Comparison of ENCODE assay signal across 9 mouse cellular contexts in the genomic region with DNA sequence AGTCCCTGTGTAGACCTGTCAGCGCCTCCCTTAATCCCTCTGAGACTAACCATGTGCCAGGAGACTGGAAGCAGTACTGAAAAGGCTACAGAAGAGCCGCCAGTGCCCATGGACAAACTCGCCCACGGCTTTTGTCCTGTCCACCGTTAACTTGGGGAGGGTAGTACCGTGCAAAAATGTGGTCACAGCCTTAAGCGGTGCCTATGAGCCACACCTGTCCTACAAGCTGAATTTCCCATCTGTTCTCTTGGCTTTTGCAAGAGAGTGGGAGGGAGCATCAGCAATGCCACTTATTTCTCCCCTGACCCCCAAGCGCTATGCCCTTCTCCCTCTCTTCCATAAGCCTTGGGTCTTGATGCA. TPM values are rescaled to one million over a fixed set of nuclear protein-coding genes. Genes with fewer than 3 reads are reported as not detected.
A peak's percentile ranks its signal among the peaks of the same experiment; 100 is the strongest.
DNase-seq lines count a peak whose midpoint lies in the region; ATAC-seq and TF ChIP-seq lines count a peak whose summit lies in the region.
"Had no signal": no experiment of that assay in that cellular context is flagged by ENCODE, and none has a peak within 500 bp of the region (broad histone marks: within the 10 kb centered on the region; RNA-seq: fewer than 3 reads in every experiment).

No protein-coding gene starts in this region.

- H3K9me3 ChIP-seq in E14TG2a.4 (ENCODE audit: low read length): peaks cover 4% of the 10 kb centered on the region; the same call in 1 of the 2 replicates
- no peaks in the 10 kb centered on the region for H3K9me3 ChIP-seq in forebrain, embryonic 16.5 days (ENCODE audit: control insufficient read depth, low read length)
- H3K9me3 ChIP-seq in liver, embryonic 15.5 days (replicated peaks): no peaks in the 10 kb centered on the region

- peak; percentile 11 for DNase-seq in embryo, embryonic 10.5 days (ENCODE audit: low spot score)
- DNase-seq in embryo, embryonic 11 days: no peak
- DNase-seq in adrenal gland, postnatal 14 days: no peak

- H3K36me3 ChIP-seq in E14TG2a.4 (ENCODE audit: insufficient read depth, low read length): no peaks in the 10 kb centered on the region
- no peaks in the 10 kb centered on the region for H3K36me3 ChIP-seq in forebrain, embryonic 16.5 days (ENCODE audit: control insufficient read depth, insufficient read depth)
- no peaks in the 10 kb centered on the region for H3K36me3 ChIP-seq in liver, embryonic 15.5 days (replicated peaks)

- H3K27me3 ChIP-seq in E14TG2a.4 (ENCODE audit: insufficient read depth, low read length): peaks cover 64% of the 10 kb centered on the region
- no peaks in the 10 kb centered on the region for H3K27me3 ChIP-seq in forebrain, embryonic 16.5 days (replicated peaks; ENCODE audit: control insufficient read depth, insufficient read depth, low read length)
- peaks cover 82% of the 10 kb centered on the region for H3K27me3 ChIP-seq in liver, embryonic 15.5 days

- no peak for TF ChIP-seq CTCF in E14TG2a.4 (conservative IDR thresholded peaks at IDR 0.05; ENCODE audit: low read length)

- H3K4me2 ChIP-seq in forebrain, embryonic 16.5 days (ENCODE audit: low read length): peak overlapping the region; percentile 72
- peak overlapping the region; percentile 59; the same call in 1 of the 2 replicates for H3K4me2 ChIP-seq in liver, embryonic 15.5 days

- no peak for ATAC-seq in forebrain, embryonic 16.5 days
- ATAC-seq in liver, embryonic 15.5 days (ENCODE audit: insufficient read depth): no peak
- no peak for ATAC-seq in monocyte, adult 5-6 weeks (replicated peaks; ENCODE audit: insufficient number of reproducible peaks, low FRiP score, low TSS enrichment, poor library complexity, severe bottlenecking)
- no peak for ATAC-seq in erythroblast, adult 5-6 weeks (replicated peaks; ENCODE audit: low FRiP score, poor library complexity, severe bottlenecking)

- peak overlapping the region; percentile 84 for H3K9ac ChIP-seq in forebrain, embryonic 16.5 days (replicated peaks; ENCODE audit: low read depth, low read length)
- no peak overlapping the region for H3K9ac ChIP-seq in liver, embryonic 15.5 days

- peaks cover 88% of the 10 kb centered on the region for H3K4me1 ChIP-seq in E14TG2a.4 (replicated peaks; ENCODE audit: low read depth, low read length)
- H3K4me1 ChIP-seq in forebrain, embryonic 16.5 days (replicated peaks; ENCODE audit: control insufficient read depth, insufficient read depth, low read length): peaks cover 24% of the 10 kb centered on the region
- 0 out of 2 replicates have a peak, but pooled peaks cover 10% of the 10 kb centered on the region for H3K4me1 ChIP-seq in liver, embryonic 15.5 days (replicated peaks)

- 7% methylated on average over 8 of the region's 8 CpGs for WGBS in forebrain, embryonic 16.5 days
- WGBS in liver, embryonic 15.5 days (ENCODE audit: insufficient replicate concordance): 13% methylated on average over 8 of the region's 8 CpGs

- H3K27ac ChIP-seq in forebrain, embryonic 16.5 days (ENCODE audit: low read length): peak overlapping the region; percentile 80
- H3K27ac ChIP-seq in liver, embryonic 15.5 days (replicated peaks): no peak overlapping the region

- H3K4me3 ChIP-seq in E14TG2a.4 (replicated peaks; ENCODE audit: low read length): peak overlapping the region; percentile 86
- peak overlapping the region; percentile 79 for H3K4me3 ChIP-seq in forebrain, embryonic 16.5 days (replicated peaks; ENCODE audit: low read length)
- H3K4me3 ChIP-seq in liver, embryonic 15.5 days (replicated peaks): no peak overlapping the region

RNA-seq across cellular contexts. Expression of gene Lrrn2, which starts 0.3 kb away (rescaled TPM):
- 48.6 and 53.8 TPM in 2 replicates for polyA plus RNA-seq in forebrain, embryonic 16.5 days (2015; fragmentation: Nextera tagmentation; extraction: Ambion mirVana)
- polyA plus RNA-seq in liver, embryonic 15.5 days (2015; fragmentation: Nextera tagmentation; extraction: Ambion mirVana): 0.17 and 0.23 TPM in 2 replicates
- 7.7 and 9.2 TPM in 2 replicates for total RNA-seq in adrenal gland, postnatal 14 days (2021)
- total RNA-seq in monocyte, adult 5-6 weeks (2017): not detected in 3 replicates
- total RNA-seq in erythroblast, adult 5-6 weeks (2015; ENCODE audit: low replicate concordance): not detected in 2 replicates
- not detected in 2 replicates for total RNA-seq in erythroblast, adult 5-6 weeks (2017; ENCODE audit: low replicate concordance)
- total RNA-seq: neutrophil, adult 5-6 weeks had no signal
